Mouse (Mus musculus) small intestine, adult 2 months (tissue): ENCODE results near the gene Xlr4b. TPM values are rescaled to one million over a fixed set of nuclear protein-coding genes. Genes with fewer than 3 reads are reported as not detected.
"Not testable (repeated sequence)": the region's sequence is repeated elsewhere in the genome, so short reads cannot be mapped to it uniquely, and the experiment has no call there.

Experiments
- H3K27ac ChIP-seq: fragments of 200-500 bp; 2 replicates; pipeline ENCODE4 v1.5.1; 2012; ENCODE audit warnings: low read depth, low read length, control low read depth, inconsistent platforms; ENCODE audit not compliant: insufficient read depth
- H3K27me3 ChIP-seq: fragments of 200-500 bp; 2 replicates; pipeline ENCODE4 v1.6.1; 2012; ENCODE audit warnings: mild to moderate bottlenecking, moderate library complexity, low read length, inconsistent platforms; ENCODE audit not compliant: control insufficient read depth, insufficient read depth
- H3K36me3 ChIP-seq: fragments of 200-500 bp; 2 replicates; pipeline ENCODE4 v1.6.1; 2012; ENCODE audit warnings: mild to moderate bottlenecking, low read length, control low read depth, inconsistent platforms; ENCODE audit not compliant: control insufficient read depth, insufficient read depth
- H3K4me1 ChIP-seq: fragments of 200-500 bp; 2 replicates; pipeline ENCODE4 v1.6.1; 2012; ENCODE audit warnings: low read length, inconsistent platforms, mixed read lengths; ENCODE audit not compliant: control insufficient read depth, insufficient read depth, insufficient read length
- H3K4me3 ChIP-seq: fragments of 200-500 bp; 2 replicates; pipeline ENCODE4 v1.5.1; 2012; ENCODE audit warnings: low read depth, mild to moderate bottlenecking, control low read depth, inconsistent platforms, low read length, moderate library complexity
- CTCF ChIP-seq: fragments of 200-500 bp; IDR thresholded peaks from 2 replicates; pipeline ENCODE4 v1.5.1; 2012; ENCODE audit warnings: low read depth, mild to moderate bottlenecking, control low read depth, inconsistent platforms, low read length, moderate library complexity, mixed read lengths; ENCODE audit not compliant: insufficient replicate concordance, insufficient read length; ENCODE audit errors: extremely low read depth
- POLR2A ChIP-seq: fragments of 200-500 bp; IDR thresholded peaks from 2 replicates; pipeline ENCODE4 v1.6.1; 2012; ENCODE audit warnings: low read depth, mild to moderate bottlenecking, control low read depth, inconsistent platforms, low read length, moderate library complexity
- WGBS: fragments of 180-500 bp; shearing (Covaris S2); methylation state at CpG from one replicate; pipeline ENCODE4 v1.1.7; 2018; 5-methylcytosine and 5-hydroxymethylcytosine counted together
- polyA plus RNA-seq: library from polyadenylated mRNA; depleted of rRNA; stranded (reverse); fragments of >200 nt; gene quantifications from 2 replicates; pipeline ENCODE4 v1.2.3, GENCODE M21; 2012; rRNA removed

Gene Xlr4b
- polyA plus RNA-seq, result not detected in 2 replicates

DNA sequence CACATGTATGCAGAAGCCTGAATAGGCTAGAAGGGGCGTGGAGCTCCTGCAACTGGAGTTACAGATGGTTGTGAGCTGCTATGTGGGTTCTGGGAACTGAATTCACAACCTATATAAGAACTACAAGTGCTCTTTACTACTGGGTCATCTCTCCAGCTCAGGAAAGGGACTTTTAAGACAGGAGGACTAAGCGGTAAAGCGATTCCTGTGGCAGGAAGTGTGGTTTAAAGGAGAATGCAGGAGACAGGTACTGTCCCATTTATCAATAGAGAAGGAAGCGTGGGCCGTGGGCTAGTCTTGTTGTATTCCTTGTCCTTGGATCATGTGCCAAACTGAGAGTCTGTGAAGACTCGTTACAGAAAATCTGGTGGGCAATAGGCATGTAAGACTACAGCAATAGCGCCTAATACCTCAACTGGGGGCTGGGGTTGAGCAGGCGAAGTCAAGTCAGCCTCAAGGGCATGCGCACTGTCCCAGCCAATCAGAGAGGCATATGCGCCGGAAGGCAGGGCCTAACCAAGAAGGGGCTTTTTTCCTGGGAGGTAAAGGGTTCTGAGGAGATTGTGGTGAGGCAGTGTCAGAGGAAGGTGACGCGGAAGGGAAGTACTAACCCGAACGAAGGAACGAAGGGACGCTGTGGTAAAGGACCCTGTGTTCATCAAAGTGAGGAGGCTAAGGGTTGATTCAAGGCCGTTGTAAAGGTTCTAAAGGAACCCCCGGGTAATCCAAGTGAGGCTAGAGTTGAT, at the start of gene Xlr4b:
Gene Xlr4b (plus strand): TSS at position 515 of the 746 bp plus-strand sequence.
- H3K36me3 ChIP-seq, H3K27me3 ChIP-seq, H3K27ac ChIP-seq, H3K4me3 ChIP-seq, H3K4me1 ChIP-seq: not testable (repeated sequence)
- 83% methylated on average over 18 of the region's 19 CpGs for WGBS

DNA sequence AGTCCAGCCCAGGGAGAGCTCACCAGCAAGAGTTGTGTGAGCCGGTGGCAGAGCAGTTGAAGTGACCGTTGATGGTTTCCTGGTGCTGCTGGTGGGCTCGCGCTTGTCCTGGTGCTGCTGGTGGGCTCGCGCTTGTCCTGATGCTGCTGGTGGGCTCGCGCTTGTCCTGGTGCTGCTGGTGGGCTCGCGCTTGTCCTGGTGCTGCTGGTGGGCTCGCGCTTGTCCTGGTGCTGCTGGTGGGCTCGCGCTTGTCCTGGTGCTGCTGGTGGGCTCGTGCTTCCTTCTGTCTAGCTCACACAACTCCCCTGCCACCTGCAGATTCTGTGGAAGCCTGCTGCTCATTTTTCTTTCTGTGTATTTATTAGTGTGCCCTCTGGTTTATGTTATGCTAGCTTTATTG, 37.2 kb upstream of the Xlr4b start, which contains the start of gene Spin2d:
Gene Spin2d (minus strand): TSS at position 101 of the 400 bp plus-strand sequence.
- H3K4me1 ChIP-seq, H3K27ac ChIP-seq, H3K4me3 ChIP-seq, H3K27me3 ChIP-seq, H3K36me3 ChIP-seq: not testable (repeated sequence)
- WGBS, result 73% methylated on average over 6 of the region's 15 CpGs

DNA sequence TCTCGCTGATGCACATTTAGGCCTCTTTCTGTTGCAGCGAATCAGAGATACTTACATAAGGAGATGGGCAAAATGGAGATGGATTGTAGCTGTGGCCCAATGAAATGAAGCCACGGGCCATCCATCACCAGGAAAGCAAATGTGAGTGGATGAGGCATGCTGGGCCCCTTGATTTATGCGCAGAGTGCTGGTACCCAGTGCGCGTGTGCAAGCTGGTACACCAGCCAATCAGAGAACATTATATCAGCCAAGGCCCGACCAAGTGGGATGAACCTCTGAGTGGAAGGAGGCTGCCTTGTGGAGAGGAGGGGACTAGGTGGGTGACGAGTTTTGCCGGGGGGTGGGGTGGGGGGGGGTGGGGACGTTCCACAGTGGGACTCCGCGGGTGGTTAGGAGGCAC, 22.2 kb upstream of the Xlr4b start, which contains the start of gene Xlr3b:
Gene Xlr3b (plus strand): TSS at position 274 of the 400 bp plus-strand sequence.
- H3K27ac ChIP-seq, H3K4me3 ChIP-seq, H3K27me3 ChIP-seq, H3K36me3 ChIP-seq, H3K4me1 ChIP-seq: not testable (repeated sequence)
- WGBS, result 84% methylated on average over 11 of the region's 12 CpGs

DNA sequence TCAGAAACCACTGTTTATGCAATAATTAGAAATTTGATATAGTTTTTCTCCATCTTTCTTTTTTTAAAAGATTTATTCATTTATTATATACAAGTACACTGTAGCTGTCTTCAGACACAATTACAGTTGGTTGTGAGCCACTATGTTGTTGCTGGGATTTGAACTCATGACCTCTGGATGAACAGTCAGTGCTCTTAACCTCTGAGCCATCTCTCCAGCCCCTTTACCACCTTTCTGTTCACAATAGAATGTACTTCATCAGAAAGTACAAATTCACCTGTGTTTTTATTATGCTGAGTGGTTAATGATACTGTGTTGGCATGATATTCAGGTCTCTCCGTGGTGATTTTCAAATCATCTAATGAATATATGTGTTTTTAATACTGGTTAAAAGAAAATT, 11.2 kb downstream of the Xlr4b start:
- Histone ChIP-seq H3K4me1 (peaks cover 2% of the 10 kb centered on the region; the same call in 1 of the 2 replicates), H3K27ac (no peak overlapping the region), H3K4me3 (no peak overlapping the region), H3K36me3 (no peaks in the 10 kb centered on the region), H3K27me3 (no peaks in the 10 kb centered on the region)
- no peak for TF ChIP-seq CTCF
- TF ChIP-seq POLR2A, result no peak
- 54% methylated on average over 1 of the region's 1 CpGs for WGBS

DNA sequence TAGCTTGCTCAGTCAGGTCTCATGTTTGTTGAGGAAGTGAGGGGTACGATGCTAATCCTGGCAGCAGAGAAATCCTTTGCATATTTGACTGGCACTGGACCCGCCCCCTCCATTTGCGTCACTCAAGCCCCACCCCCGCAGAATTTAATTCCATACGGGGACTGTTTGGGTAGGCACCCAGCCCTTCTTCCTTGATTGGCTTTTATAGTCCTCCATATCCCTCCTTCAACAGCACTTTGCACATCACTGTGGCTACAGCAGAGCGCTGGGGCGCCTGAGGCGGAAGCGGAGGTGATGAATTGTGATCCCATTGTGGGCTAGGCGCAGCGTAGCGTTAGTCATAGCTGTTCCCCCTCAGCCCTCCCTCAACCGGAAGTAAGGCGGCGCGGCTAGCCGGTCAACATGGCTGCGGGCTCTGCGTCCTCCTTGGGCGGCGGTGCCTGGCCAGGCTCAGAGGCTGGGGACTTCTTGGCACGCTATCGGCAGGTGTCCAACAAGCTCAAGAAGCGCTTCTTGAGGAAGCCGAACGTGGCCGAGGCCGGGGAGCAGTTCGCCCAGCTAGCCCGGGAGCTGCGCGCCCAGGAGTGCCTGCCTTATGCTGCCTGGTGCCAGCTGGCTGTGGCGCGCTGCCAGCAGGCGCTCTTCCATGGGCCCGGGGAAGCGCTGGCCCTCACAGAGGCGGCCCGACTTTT, 13.9 kb downstream of the Xlr4b start, which contains the start of gene F8a:
Gene F8a (plus strand): TSS at position 378 of the 692 bp plus-strand sequence.
- Histone ChIP-seq H3K27ac (peak within 1 kb of the TSS; percentile 90), H3K36me3 (no peaks in the 10 kb centered on the region), H3K4me1 (peaks cover 2% of the 10 kb centered on the region; the same call in 1 of the 2 replicates), H3K4me3 (peak within 1 kb of the TSS; percentile 83), H3K27me3 (no peaks in the 10 kb centered on the region)
- peak; percentile 78; the same call in 1 of the 2 replicates for TF ChIP-seq POLR2A
- TF ChIP-seq CTCF, result no peak
- WGBS, result 11% methylated on average over 39 of the region's 39 CpGs

DNA sequence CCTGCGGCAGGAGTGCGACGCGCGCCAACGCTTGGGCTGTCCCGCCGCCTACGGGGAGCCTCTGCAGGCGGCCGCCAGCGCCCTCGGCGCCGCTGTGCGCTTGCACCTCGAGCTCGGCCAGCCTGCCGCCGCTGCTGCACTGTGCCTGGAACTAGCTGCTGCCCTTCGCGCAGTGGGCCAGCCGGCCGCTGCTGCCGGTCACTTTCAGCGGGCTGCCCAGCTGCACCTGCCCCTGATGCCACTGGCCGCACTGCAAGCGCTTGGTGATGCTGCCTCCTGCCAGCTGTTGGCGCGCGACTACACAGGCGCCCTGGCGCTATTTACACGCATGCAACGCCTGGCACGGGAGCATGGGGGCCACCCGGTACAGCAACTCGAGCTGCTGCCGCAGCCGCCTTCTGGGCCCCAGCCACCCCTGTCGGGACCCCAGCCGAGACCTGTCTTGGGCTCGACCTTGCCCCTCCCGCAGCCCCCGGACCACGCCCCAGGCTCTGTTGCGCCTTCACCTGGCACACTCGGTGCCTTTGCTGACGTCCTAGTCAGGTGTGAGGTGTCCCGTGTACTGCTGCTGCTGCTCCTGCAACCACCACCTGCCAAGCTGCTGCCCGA, 14.6 kb downstream of the Xlr4b start:
- TF ChIP-seq POLR2A (no peak), CTCF (no peak)
- 12% methylated on average over 51 of the region's 51 CpGs for WGBS
- Histone ChIP-seq H3K36me3 (no peaks in the 10 kb centered on the region), H3K27ac (peak overlapping the region; percentile 90), H3K4me3 (peak overlapping the region; percentile 83), H3K4me1 (peaks cover 2% of the 10 kb centered on the region; the same call in 1 of the 2 replicates), H3K27me3 (no peaks in the 10 kb centered on the region)

DNA sequence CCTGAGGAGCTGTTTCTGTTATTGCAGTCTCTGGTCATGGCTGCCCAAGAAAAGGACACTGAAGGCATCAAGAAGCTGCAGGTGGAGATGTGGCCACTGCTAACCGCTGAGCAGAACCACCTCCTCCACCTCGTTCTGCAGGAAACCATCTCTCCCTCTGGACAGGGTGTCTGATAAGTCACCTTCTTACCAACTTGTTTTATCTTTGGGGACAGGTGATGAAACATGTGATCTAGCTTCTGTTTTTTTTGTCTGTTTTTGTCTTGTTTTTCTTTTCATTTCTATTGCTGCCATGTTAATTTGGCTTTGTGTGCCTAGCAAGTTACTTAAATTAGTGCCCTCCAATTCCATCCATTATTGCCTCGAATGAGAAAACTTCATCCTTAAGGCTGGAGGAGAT, 15.2 kb downstream of the Xlr4b start:
- Histone ChIP-seq H3K4me3 (peak overlapping the region; percentile 83), H3K27ac (no peak overlapping the region), H3K36me3 (no peaks in the 10 kb centered on the region), H3K4me1 (peaks cover 2% of the 10 kb centered on the region; the same call in 1 of the 2 replicates), H3K27me3 (no peaks in the 10 kb centered on the region)
- TF ChIP-seq POLR2A (no peak), CTCF (no peak)
- WGBS, result 15% methylated on average over 3 of the region's 3 CpGs

DNA sequence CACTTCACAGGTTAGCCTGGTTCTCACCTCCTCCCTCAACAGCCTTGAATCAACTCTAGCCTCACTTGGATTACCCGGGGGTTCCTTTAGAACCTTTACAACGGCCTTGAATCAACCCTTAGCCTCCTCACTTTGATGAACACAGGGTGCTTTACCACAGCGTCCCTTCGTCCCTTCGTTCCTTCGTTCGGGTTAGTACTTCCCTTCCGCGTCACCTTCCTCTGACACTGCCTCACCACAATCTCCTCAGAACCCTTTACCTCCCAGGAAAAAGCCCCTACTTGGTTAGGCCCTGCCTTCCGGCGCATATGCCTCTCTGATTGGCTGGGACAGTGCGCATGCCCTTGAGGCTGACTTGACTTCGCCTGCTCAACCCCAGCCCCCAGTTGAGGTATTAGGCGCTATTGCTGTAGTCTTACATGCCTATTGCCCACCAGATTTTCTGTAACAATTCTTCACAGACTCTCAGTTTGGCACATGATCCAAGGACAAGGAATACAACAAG, 28.7 kb downstream of the Xlr4b start, which contains the start of gene Xlr4c:
Gene Xlr4c (minus strand): TSS at position 310 of the 505 bp plus-strand sequence.
- not testable (repeated sequence) for H3K4me1 ChIP-seq, H3K27ac ChIP-seq, H3K27me3 ChIP-seq, H3K4me3 ChIP-seq, H3K36me3 ChIP-seq
- 74% methylated on average over 13 of the region's 14 CpGs for WGBS

DNA sequence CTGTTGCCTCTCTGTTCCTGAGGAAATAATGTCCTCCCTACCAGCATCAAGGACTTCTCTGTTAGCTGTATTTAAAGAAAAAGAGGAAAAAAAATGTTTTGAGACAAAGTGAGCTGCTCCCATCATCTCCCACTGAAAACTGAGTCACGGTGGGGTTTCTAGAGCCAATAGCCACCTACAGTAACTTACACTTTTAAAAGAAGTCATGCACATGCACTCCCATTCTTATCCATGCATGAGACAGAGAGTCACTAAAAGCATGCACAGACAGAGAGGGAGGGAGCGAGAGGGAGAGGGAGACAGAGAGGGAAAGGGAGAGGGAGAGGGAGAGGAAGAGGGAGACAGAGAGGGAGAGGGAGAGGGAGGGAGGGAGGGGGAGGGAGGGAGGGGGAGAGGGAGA, 48.3 kb downstream of the Xlr4b start:
- H3K36me3 ChIP-seq, H3K4me1 ChIP-seq, H3K27me3 ChIP-seq, H3K4me3 ChIP-seq, H3K27ac ChIP-seq: not testable (repeated sequence)
- WGBS, result 86% methylated on average over 1 of the region's 2 CpGs

DNA sequence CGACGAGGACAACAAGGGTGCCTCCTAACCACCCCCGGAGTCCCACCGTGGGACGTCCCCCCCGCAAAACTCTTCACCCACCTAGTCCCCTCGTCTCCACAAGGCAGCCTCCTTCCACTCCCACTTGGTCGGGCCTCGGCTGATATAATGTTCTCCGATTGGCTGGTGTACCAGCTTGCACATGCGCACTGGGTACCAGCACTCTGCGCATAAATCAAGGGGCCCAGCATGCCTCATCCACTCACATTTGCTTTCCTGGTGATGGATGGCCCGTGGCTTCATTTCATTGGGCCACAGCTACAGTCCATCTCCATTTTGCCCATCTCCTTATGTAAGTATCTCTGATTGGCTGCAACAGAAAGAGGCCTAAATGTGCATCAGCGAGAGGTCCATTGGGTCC, 51.1 kb downstream of the Xlr4b start, which contains the start of gene Xlr3c:
Gene Xlr3c (minus strand): TSS at position 121 of the 400 bp plus-strand sequence.
- not testable (repeated sequence) for H3K36me3 ChIP-seq, H3K27me3 ChIP-seq, H3K4me1 ChIP-seq, H3K27ac ChIP-seq, H3K4me3 ChIP-seq
- 89% methylated on average over 14 of the region's 14 CpGs for WGBS
